Mouse (Mus musculus) ovary, adult 18-20 months (tissue): Measurements from ENCODE around the gene Ddx60.

Source experiments
- DNase-seq: peaks from one replicate; pipeline ENCODE4 v3.0.0; 2022; ENCODE audit warnings: low spot score, mixed read lengths

Ddx60 gene

DNA sequence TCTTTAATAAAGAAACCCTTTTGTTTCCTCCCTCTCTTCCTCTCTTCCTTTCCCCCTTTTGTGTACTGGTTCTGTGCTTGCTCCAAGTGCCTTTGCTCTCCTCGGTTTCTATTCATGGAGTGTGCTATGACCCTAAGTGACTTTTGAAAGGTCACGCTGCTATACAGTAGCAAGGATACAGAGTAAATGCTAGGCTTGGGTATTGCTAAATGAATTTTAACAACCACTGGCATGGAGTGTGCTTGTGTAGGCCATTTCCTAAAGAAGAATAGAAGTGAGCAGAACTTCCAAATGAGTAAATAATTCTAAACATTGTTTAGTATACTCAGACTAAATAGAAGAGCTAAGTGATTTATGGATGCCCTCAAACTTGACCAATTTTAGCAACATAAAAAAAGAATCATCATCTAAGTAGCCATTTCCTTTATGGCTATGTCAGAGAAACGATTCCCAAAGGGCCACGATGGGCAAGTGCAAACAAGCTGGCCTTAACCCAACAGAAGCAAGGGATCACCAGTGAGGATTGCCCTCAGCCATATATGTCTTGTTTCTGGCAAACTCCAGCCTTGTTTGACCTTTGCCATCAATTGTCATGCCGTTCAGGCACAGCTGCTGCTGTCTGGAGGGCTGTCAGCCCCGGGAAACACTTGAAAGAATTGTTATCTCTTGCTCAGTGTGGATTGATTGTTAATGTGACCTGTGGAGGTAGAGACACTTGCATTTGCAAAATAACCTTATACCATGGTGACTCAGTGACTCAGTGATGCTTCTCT, 58.0 kb downstream of the Ddx60 start:
- DNase-seq: no peak

DNA sequence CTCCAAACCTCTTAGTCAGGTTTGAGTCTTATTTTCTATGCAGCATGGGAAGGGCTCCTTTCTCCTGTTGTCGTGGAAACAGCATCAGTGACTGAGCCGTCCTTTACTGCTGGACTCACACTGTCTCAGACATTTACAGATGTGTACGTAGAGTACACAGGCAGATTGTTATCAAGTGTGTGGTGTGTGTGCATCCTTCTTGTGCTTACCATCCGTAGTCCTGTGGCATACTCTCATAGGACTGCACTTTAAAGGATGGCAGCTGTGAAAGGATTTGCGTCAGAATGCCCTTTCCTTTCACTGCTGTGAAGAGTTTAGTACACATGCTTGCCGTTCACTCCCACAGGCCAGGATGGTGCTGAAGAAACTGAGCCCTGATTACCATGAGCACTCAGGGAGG, 61.6 kb downstream of the Ddx60 start:
- no peak for DNase-seq

DNA sequence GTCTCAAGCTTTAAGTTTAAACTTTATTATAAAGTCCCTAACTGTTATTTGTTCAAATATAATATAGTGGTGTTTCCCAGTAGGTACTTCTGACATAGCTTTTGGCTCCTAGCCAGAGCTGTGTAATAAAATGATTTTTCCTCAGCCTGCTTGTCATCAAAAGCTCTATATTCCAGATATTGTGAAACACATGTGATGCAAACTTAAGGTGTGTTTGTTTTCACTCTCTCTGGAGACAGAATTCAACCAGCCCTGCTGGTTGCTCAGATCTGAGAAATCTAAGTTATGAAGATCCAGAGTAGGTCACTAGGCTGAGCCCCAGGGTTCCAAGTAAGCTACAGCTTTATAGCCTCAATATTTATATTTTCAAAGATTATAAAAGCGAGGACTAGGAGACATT, 64.9 kb downstream of the Ddx60 start:
- DNase-seq: no peak

DNA sequence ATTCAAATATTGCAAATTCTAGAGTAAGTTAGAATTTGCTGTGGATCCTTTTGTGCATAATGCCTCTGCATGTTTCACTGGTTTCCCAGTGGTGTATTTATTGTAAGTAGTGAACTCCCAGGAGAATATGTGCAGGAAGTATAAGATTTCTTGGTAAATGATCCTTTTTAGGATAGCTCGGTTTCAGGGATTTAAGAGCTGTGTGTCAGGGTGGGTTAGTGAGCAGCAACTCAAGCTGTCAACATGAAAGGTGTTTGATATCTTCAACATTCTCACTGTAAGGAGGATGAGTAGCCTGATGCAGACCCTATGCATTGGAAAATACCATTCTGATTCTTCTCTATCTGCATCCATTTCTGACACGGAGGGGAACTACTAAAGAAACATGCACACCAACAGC, 69.2 kb downstream of the Ddx60 start:
- DNase-seq: no peak

DNA sequence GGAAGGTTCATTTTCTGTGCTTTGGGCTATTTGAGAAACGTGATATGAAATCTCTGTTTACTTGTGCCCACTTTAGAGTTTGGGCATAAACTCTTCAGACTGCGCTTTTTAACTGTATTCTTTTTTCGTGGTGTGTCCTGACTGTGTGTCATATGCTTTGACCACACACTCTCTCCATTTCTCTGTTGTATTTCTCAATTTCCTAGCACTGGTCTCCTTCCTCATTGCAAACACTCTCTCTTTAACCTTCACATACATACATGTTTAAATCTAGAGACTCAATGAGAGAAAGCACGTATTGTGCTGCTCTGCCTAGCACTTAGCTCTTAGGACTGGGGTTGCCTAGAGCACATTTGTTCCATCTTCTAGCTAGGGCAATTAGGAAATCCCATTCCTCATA, 86.3 kb downstream of the Ddx60 start:
- no peak for DNase-seq

DNA sequence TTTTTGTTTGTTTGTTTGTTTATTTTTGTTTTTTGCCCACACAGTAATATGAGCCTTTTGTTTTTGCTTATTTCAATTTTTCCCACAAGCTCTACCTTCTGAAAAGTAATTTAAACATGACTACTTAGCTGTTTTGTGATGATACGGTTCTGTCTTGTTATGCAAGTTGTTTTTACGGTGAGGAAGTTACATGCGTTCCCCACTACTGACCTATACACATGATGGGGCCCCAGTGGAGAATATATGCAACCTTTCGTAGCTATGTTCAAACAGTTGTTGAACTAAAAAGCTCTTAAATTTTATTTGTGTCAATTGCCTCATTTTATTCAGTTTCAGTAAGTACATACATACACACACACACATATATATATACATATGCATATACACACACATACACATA, 86.7 kb downstream of the Ddx60 start:
- no peak for DNase-seq

DNA sequence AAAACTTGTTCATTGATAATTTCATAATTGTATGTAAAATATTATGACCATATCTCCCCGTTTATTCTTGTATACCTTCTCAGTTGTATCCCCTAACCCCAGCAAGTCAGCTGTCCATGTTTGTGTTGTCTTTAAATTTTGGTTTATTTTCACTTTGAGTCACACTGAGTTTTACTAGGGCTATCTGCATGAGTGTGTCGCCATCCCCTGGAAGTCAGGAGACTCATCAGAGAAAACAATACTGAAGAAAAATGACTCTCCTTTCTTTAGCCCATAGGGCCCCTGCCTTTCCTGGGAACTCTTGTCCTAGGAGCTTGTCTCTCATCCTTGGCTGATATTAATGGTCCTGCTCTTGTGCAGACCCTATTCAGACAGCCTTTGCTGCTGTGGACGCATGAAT, 106.5 kb downstream of the Ddx60 start:
- DNase-seq: no peak

- DNase-seq: no peak
Observed at GRCm38 (mm10) chr8:62046809-62047208, 118.9 kb downstream of the Ddx60 start.

- DNase-seq: no peak
Observed at GRCm38 (mm10) chr8:62060357-62060756, 132.5 kb downstream of the Ddx60 start.

GRCm38 (mm10) chr8:62068305-62068704, 140.4 kb downstream of the Ddx60 start:
- no peak for DNase-seq

DNA sequence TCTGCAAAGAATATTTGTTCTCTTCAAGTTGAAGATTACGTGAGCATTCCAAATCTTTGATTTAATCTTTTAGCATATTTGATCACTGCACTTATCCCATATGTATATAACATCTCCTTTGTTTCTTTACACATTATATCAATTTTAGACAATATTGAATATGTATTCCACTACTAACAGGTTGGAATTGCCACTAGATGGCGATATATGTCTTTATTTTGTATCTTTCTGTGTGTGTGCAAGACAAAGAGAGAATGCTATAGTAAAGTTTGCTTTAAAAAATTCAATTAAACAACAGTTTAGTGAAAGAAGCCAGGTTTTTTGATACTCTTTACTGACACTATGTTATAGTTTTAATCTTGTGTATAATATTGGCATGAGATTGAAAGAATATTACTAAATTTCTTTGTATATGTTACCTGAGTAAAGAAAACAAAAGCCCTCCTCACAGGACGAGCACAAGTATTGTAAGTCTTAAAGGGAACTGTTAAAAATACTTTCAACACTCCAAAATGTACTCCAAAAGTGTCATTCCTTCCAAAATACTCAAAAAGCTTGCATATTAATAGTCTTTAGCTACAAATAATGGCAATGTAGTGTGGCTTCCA, 152.4 kb downstream of the Ddx60 start:
- no peak for DNase-seq

- no peak for DNase-seq
Observed at GRCm38 (mm10) chr8:62081804-62082203, 153.9 kb downstream of the Ddx60 start.
